Mouse (Mus musculus): ENCODE data around the gene Tnrc6c.
A peak's percentile ranks its signal among the peaks of the same experiment; 100 is the strongest.

Gene Tnrc6c

DNA sequence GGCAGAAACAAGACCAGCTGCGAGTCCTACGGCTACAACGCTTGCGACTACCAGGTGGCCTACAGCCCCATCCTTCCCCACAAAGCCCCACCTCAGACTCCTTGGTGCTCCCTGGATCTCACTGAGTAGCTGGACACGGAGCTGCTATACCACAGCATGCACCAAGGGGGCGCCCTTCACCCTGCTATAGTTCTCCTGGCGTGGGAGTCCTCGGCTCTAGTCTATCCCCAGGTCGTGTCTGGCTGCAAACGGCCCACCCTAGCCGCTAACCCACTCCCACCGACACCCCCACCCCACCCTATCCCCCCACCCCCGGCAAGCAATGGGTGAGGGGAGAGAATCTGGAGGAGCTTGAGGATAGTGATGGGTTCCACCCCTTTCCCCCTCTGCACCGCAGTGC, 136.2 kb downstream of the Tnrc6c start:
- Histone ChIP-seq H3K27me3 (ENCODE audit: insufficient read depth, low read length) (no peaks in the 10 kb centered on the region), H3K9me3 (ENCODE audit: low read length) (no peaks in the 10 kb centered on the region), H3K4me3 (replicated peaks; ENCODE audit: low read length) (peak overlapping the region; percentile 37), H3K36me3 (ENCODE audit: insufficient read depth, low read length) (peaks cover 9% of the 10 kb centered on the region), H3K4me1 (replicated peaks; ENCODE audit: low read depth, low read length) (peaks cover 56% of the 10 kb centered on the region)
- no peak for TF ChIP-seq NANOG (IDR thresholded peaks at IDR 0.05; ENCODE audit: borderline replicate concordance, low read length)
- peak; percentile 87 for TF ChIP-seq CTCF (conservative IDR thresholded peaks at IDR 0.05; ENCODE audit: low read length)

DNA sequence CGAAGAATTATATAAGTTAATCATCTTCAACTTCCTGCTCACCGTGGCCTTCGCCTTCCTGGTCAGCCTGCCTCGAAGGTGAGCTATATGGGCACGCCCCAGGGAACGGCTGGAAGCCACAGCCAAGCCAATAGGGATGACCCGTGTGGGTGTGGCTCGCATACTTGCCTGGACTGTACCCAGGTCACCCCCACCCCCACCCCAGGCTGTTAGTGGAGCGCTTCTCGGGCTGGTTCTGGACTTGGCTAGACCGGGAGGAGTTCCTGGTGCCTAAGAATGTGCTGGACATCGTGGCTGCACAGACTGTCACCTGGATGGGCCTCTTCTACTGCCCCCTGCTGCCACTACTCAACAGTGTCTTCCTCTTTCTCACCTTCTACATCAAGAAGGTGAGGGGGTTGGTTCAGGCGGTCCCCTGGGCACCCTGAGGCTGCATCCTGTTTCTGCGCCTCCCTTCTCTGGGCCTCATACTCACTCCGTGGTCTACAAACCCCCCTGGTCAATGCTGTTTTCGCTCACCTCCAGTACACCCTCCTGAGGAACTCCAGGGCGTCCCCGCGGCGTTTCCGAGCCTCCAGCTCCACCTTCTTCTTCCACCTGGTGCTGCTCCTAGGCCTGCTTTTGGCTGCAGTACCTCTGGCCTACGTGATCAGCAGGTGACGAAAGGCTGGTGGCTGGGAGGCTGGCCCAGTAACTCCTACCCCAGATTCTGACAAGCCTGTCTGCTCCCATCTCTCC, 136.8 kb downstream of the Tnrc6c start:
- H3K36me3 ChIP-seq (ENCODE audit: insufficient read depth, low read length): peaks cover 5% of the 10 kb centered on the region; the same call in 1 of the 2 replicates
- TF ChIP-seq NANOG (IDR thresholded peaks at IDR 0.05; ENCODE audit: borderline replicate concordance, low read length) (no peak), CTCF (conservative IDR thresholded peaks at IDR 0.05; ENCODE audit: low read length) (peak; percentile 27)
- H3K27me3 ChIP-seq (ENCODE audit: insufficient read depth, low read length): 0 out of 2 replicates have a peak, but pooled peaks cover under 1% of the 10 kb centered on the region
- H3K4me1 ChIP-seq (replicated peaks; ENCODE audit: low read depth, low read length): peaks cover 56% of the 10 kb centered on the region
- H3K4me3 ChIP-seq (replicated peaks; ENCODE audit: low read length): peak overlapping the region; percentile 53
- H3K9me3 ChIP-seq (ENCODE audit: low read length): no peaks in the 10 kb centered on the region

DNA sequence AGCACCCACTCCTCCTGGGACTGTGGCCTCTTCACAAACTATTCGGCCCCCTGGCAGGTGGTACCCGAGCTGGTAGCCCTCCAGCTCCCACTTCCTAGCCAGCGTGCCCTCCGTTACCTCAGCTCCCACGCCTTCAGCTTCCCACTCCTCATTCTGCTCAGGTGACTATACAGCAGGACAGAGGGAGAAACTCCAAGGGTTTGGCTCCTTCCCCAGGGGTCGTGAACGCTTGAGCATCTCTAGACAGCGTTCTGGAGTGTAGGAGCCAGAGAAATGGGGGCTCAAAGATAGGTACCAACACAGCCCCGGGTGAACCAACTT, 137.3 kb downstream of the Tnrc6c start:
- H3K4me3 ChIP-seq (replicated peaks; ENCODE audit: low read length): peak overlapping the region; percentile 53
- TF ChIP-seq POU5F1 (IDR thresholded peaks at IDR 0.05; ENCODE audit: borderline replicate concordance, low read length) (no peak), CTCF (conservative IDR thresholded peaks at IDR 0.05; ENCODE audit: low read length) (no peak), NANOG (IDR thresholded peaks at IDR 0.05; ENCODE audit: borderline replicate concordance, low read length) (no peak)
- H3K9me3 ChIP-seq (ENCODE audit: low read length): no peaks in the 10 kb centered on the region
- H3K4me1 ChIP-seq (replicated peaks; ENCODE audit: low read depth, low read length): peaks cover 53% of the 10 kb centered on the region
- H3K36me3 ChIP-seq (ENCODE audit: insufficient read depth, low read length): peaks cover 5% of the 10 kb centered on the region; the same call in 1 of the 2 replicates
- H3K27me3 ChIP-seq (ENCODE audit: insufficient read depth, low read length): 0 out of 2 replicates have a peak, but pooled peaks cover 6% of the 10 kb centered on the region

DNA sequence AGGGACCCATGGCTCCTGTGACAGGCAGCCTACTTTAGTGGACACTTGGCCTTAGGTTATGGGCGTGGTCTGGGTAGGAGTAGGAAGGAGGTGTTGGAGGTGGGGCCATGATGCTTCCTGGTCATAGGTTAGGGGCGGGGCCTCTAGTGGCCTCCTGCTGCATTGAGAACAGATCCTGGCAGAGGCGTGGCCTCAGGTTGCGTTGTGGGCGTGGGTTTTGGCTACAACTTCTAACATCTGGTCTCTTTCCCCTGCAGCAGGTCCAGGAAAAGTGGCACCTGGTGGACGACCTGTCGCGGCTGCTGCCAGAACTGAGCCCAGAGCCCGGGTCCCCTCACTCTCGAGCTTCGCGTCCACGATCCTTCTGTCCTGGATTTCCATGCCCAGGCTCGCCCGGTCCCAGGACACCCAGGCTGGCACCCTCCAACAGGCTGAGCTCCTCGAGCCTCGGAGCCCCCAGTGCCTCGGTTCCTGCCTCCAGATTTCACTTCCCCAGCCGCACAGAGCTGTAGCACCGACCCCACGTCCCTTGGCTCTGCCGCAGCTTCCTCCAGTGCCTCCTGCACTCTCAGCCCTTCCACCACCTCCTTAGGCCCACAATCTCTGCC, 138.3 kb downstream of the Tnrc6c start:
- no peaks in the 10 kb centered on the region for H3K9me3 ChIP-seq (ENCODE audit: low read length)
- H3K4me3 ChIP-seq (replicated peaks; ENCODE audit: low read length): peak overlapping the region; percentile 64
- TF ChIP-seq POU5F1 (IDR thresholded peaks at IDR 0.05; ENCODE audit: borderline replicate concordance, low read length): no peak
- TF ChIP-seq NANOG (IDR thresholded peaks at IDR 0.05; ENCODE audit: borderline replicate concordance, low read length): no peak
- no peak for TF ChIP-seq CTCF (conservative IDR thresholded peaks at IDR 0.05; ENCODE audit: low read length)
- peaks cover 55% of the 10 kb centered on the region for H3K4me1 ChIP-seq (replicated peaks; ENCODE audit: low read depth, low read length)
- H3K36me3 ChIP-seq (ENCODE audit: insufficient read depth, low read length): 0 out of 2 replicates have a peak, but pooled peaks cover 3% of the 10 kb centered on the region
- 0 out of 2 replicates have a peak, but pooled peaks cover 7% of the 10 kb centered on the region for H3K27me3 ChIP-seq (ENCODE audit: insufficient read depth, low read length)

DNA sequence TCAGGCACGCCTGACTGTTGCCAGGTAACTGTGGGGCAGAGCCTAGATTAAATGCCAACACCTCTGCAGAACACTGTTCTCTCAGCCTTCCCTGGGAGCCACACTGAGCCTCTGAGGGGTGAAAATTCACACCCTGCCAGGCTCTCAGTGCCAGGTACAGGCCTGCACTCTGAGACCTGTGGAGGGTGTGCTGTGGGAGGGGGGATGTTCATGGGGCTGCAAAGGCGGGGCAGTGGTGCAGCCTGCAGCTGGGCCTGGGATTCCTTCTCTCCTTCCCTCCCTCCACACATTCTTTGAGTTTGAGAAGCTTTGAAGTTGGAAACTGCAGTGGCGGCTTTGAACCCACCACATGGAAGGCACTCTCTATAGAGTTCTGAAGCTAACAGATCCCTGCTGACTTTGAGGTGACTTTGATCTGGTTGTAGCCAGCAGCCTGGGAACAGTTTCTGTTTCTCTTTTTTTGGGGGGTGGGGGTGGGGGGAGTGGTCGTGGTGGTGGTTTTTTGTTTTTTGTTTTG, 140.0 kb downstream of the Tnrc6c start:
- no peak for TF ChIP-seq POU5F1 (IDR thresholded peaks at IDR 0.05; ENCODE audit: borderline replicate concordance, low read length)
- TF ChIP-seq CTCF (conservative IDR thresholded peaks at IDR 0.05; ENCODE audit: low read length): no peak
- TF ChIP-seq NANOG (IDR thresholded peaks at IDR 0.05; ENCODE audit: borderline replicate concordance, low read length): no peak
- Histone ChIP-seq H3K27me3 (ENCODE audit: insufficient read depth, low read length) (peaks cover 13% of the 10 kb centered on the region; the same call in 1 of the 2 replicates), H3K36me3 (ENCODE audit: insufficient read depth, low read length) (no peaks in the 10 kb centered on the region), H3K4me1 (replicated peaks; ENCODE audit: low read depth, low read length) (peaks cover 71% of the 10 kb centered on the region), H3K9me3 (ENCODE audit: low read length) (no peaks in the 10 kb centered on the region), H3K4me3 (replicated peaks; ENCODE audit: low read length) (no peak overlapping the region)

DNA sequence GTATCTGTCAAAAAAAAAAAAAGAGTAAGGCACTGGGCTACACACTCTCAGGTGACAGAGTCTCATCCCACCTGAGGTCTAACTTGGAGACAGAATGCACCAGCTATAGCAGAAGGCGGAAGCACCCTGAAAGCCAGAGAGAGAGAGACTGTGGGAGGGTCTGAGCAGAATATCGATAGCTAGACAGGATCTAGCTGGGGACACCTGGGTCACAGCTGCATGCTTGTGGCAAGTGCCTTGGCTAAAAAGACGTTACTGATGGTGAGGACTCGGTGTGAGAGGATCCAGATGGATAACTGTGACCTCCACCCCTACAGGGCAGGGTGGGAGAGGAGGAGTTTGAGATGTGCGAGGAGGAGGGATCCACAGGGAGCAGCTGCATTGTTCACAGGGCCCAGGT, 142.9 kb downstream of the Tnrc6c start:
- Histone ChIP-seq H3K4me1 (replicated peaks; ENCODE audit: low read depth, low read length) (peaks cover 50% of the 10 kb centered on the region), H3K9me3 (ENCODE audit: low read length) (no peaks in the 10 kb centered on the region), H3K36me3 (ENCODE audit: insufficient read depth, low read length) (no peaks in the 10 kb centered on the region), H3K4me3 (replicated peaks; ENCODE audit: low read length) (no peak overlapping the region), H3K27me3 (ENCODE audit: insufficient read depth, low read length) (peaks cover 16% of the 10 kb centered on the region; the same call in 1 of the 2 replicates)
- TF ChIP-seq POU5F1 (IDR thresholded peaks at IDR 0.05; ENCODE audit: borderline replicate concordance, low read length) (no peak), CTCF (conservative IDR thresholded peaks at IDR 0.05; ENCODE audit: low read length) (no peak), NANOG (IDR thresholded peaks at IDR 0.05; ENCODE audit: borderline replicate concordance, low read length) (no peak)

DNA sequence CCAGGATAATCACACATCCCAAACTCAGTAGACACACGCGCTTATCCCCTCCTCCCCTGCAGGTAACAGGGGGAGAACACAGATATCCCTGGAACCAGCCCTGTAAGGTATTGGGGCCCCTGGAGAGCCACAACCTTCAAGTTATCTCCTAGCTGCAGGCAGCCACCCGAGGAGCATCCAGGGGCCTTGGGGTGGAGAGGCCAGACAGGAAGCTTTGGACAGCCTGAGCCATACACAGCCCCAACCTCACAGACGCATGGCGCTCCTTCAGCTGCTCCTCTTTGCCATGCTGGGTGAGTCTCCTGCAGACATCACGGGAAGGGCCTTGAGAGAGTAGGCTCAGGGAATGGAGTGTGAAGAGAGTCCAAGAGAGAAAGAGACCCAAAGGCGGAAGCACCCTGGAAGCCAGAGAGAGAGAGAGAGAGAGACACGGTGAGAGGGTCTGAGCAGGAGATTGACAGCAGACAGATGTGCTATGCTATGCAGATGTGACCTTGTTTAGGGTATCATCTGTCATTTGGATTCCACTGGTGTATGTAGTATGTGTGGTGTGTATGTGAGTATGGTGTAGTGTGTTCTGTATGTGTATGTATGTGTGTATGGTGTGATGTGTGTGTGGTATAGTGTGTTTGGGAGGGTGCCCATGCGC, 143.5 kb downstream of the Tnrc6c start, which contains the start of gene 6030468B19Rik:
Gene 6030468B19Rik, plus strand, starts transcription at position 150 of the 649 bp plus-strand sequence.
- TF ChIP-seq POU5F1 (IDR thresholded peaks at IDR 0.05; ENCODE audit: borderline replicate concordance, low read length) (no peak), NANOG (IDR thresholded peaks at IDR 0.05; ENCODE audit: borderline replicate concordance, low read length) (no peak), CTCF (conservative IDR thresholded peaks at IDR 0.05; ENCODE audit: low read length) (no peak)
- H3K4me1 ChIP-seq (replicated peaks; ENCODE audit: low read depth, low read length): peaks cover 43% of the 10 kb centered on the region
- H3K27me3 ChIP-seq (ENCODE audit: insufficient read depth, low read length): peaks cover 16% of the 10 kb centered on the region; the same call in 1 of the 2 replicates
- H3K9me3 ChIP-seq (ENCODE audit: low read length): no peaks in the 10 kb centered on the region
- H3K4me3 ChIP-seq (replicated peaks; ENCODE audit: low read length): no peak within 1 kb of the TSS
- no peaks in the 10 kb centered on the region for H3K36me3 ChIP-seq (ENCODE audit: insufficient read depth, low read length)

DNA sequence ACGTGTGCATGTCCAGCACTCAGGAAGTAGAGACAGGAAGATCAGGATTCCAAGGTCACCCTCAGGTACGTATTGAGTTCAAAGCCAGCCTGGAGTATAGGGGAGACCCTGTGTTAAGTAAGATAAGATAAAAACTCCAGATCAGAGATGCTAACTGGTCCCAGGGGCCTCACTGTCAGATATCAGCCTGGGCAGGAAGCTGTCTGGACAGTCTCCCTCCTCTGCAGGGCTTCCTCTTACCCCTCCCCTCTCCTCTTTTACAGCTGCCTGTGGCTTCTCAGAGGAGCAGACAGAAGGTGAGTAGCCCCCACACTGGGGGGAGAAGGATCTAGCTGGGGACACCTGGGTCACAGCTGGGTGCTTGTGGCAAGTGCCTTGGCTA, 144.1 kb downstream of the Tnrc6c start:
- no peak for TF ChIP-seq CTCF (conservative IDR thresholded peaks at IDR 0.05; ENCODE audit: low read length)
- peaks cover 40% of the 10 kb centered on the region for H3K4me1 ChIP-seq (replicated peaks; ENCODE audit: low read depth, low read length)
- H3K9me3 ChIP-seq (ENCODE audit: low read length): no peaks in the 10 kb centered on the region
- no peak overlapping the region for H3K4me3 ChIP-seq (replicated peaks; ENCODE audit: low read length)
- H3K27me3 ChIP-seq (ENCODE audit: insufficient read depth, low read length): peaks cover 16% of the 10 kb centered on the region
- H3K36me3 ChIP-seq (ENCODE audit: insufficient read depth, low read length): no peaks in the 10 kb centered on the region
